Mouse (Mus musculus) ES-E14 (cell line): Measurements from ENCODE around the gene Acot7. TPM values are rescaled to one million over a fixed set of nuclear protein-coding genes. Genes with fewer than 3 reads are reported as not detected.
A peak's percentile ranks its signal among the peaks of the same experiment; 100 is the strongest.
"Not testable (repeated sequence)": the region's sequence is repeated elsewhere in the genome, so short reads cannot be mapped to it uniquely, and the experiment has no call there.

ENCODE experiments used
- DNase-seq: peaks from one replicate; pipeline ENCODE4 v3.0.0-alpha.2; 2013; ENCODE audit warnings: low read depth, low spot score
- H3K27ac ChIP-seq: 2 replicates; pipeline ENCODE4 v1.5.1; 2012; ENCODE audit warnings: low read depth, mild to moderate bottlenecking, low read length, moderate library complexity, mixed read lengths; ENCODE audit not compliant: poor library complexity, insufficient read depth, severe bottlenecking
- H3K36me3 ChIP-seq: 2 replicates; pipeline ENCODE4 v1.6.1; 2012; ENCODE audit warnings: mild to moderate bottlenecking, low read length, moderate library complexity, mixed read lengths; ENCODE audit not compliant: control insufficient read depth, poor library complexity, insufficient read depth, severe bottlenecking
- H3K4me1 ChIP-seq, 2 experiments: fragments of 150-350 bp in 1 of 2; sonication (generic) in 1 of 2; 2 replicates each; pipeline ENCODE4 v1.6.1; 2012; ENCODE audit warnings: low read length in 2 of 2, mild to moderate bottlenecking in 1 of 2, mixed read lengths in 1 of 2; ENCODE audit not compliant: control insufficient read depth in 2 of 2, insufficient read depth in 2 of 2, poor library complexity in 1 of 2
- H3K4me3 ChIP-seq, 2 experiments: fragments of 150-350 bp in 1 of 2; sonication (generic) in 1 of 2; 2 replicates each; pipeline ENCODE4 v1.5.1; 2012; ENCODE audit warnings: low read length in 2 of 2, low read depth in 1 of 2, mild to moderate bottlenecking in 1 of 2, mixed read lengths in 1 of 2; ENCODE audit not compliant: insufficient read depth in 1 of 2, poor library complexity in 1 of 2, severe bottlenecking in 1 of 2
- H3K9ac ChIP-seq: 2 replicates; pipeline ENCODE4 v1.6.1; 2012; ENCODE audit warnings: low read depth, mild to moderate bottlenecking, low read length, mixed read lengths; ENCODE audit not compliant: poor library complexity, insufficient read depth, severe bottlenecking
- H3K9me3 ChIP-seq: fragments of 150-350 bp; sonication (generic); 2 replicates; pipeline ENCODE4 v1.6.1; 2012; ENCODE audit warnings: low read depth, mild to moderate bottlenecking, low read length; ENCODE audit not compliant: control insufficient read depth, insufficient read depth
- CHD2 ChIP-seq: IDR thresholded peaks from 2 replicates; pipeline ENCODE4 v1.6.1; 2014; ENCODE audit warnings: mild to moderate bottlenecking, low read depth, low read length, inconsistent platforms
- HCFC1 ChIP-seq: IDR thresholded peaks from 2 replicates; pipeline ENCODE4 v1.6.1; 2012; ENCODE audit warnings: low read length, inconsistent platforms, borderline replicate concordance; ENCODE audit not compliant: insufficient read depth
- MAFK ChIP-seq: IDR thresholded peaks from 2 replicates; pipeline ENCODE4 v1.6.1; 2014; ENCODE audit warnings: mild to moderate bottlenecking, low read depth, low read length, inconsistent platforms; ENCODE audit not compliant: insufficient read depth
- ZC3H11A ChIP-seq: IDR thresholded peaks from 2 replicates; pipeline ENCODE4 v1.6.1; 2012; ENCODE audit warnings: low read depth, mild to moderate bottlenecking, inconsistent platforms, low read length, borderline replicate concordance
- ZNF384 ChIP-seq: IDR thresholded peaks from 2 replicates; pipeline ENCODE4 v1.6.1; 2012; ENCODE audit warnings: low read depth, low read length, inconsistent platforms
- in situ Hi-C, 2 experiments: fragments of 600-800 bp; cut with MboI; formaldehyde crosslinking; loops; one replicate each; pipeline ENCODE4 v1.15.1; 2025; ENCODE audit warnings: low sequenced_read_pairs in 2 of 2, inconsistent platforms in 1 of 2; ENCODE audit not compliant: unreplicated experiment in 2 of 2
- total RNA-seq: library from RNA; depleted of rRNA; stranded (reverse); fragments of 300-350 nt; gene quantifications from 2 replicates; pipeline ENCODE4 v1.2.3, GENCODE M21; 2012

The Acot7 gene
- total RNA-seq, 1 experiment, result 51.9 TPM

DNA sequence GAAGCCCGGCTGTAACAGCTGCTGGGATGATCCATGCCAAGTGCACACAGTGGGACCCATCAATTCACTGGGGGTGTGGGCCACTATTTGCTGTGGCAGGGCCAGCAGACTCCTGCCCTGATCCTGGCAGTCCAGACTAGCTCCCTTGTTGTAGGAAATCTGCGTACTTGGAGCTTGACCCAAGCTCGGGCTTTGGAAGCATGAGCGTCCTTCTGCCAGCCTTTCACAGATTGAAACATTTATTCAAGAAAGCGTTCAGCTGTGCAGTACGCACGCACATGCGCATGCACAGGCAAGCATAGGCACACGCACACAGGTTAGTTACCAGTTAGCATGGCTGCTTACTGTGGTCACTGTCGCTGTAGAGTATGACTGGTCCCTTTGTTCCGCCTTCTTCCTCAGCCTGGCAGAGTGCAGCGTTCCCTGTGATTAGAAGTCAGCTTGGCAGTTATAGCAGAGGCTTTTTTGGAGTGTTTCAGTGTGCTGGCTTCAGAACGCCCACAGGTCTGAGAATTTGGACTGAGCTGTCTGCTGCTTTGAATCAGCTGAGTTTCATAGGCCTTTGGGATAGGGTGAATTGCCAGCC is 49.1 kb downstream of the Acot7 start:
- Histone ChIP-seq H3K27ac (no peak overlapping the region), H3K4me1 (peaks cover 2 to 15% of the 10 kb centered on the region in 2 experiments; a peak in 1 of 4 replicates), H3K9me3 (no peaks in the 10 kb centered on the region), H3K4me3 (no peak overlapping the region), H3K9ac (no peak overlapping the region), H3K36me3 (peaks cover 10% of the 10 kb centered on the region)
- no peak for DNase-seq
- TF ChIP-seq ZC3H11A (no peak), CHD2 (no peak), ZNF384 (no peak), MAFK (no peak), HCFC1 (no peak)
- in situ Hi-C loops, result no loop called here

GRCm38 (mm10) chr4:152227749-152228527 is 50.0 kb downstream of the Acot7 start:
- Histone ChIP-seq H3K36me3 (peaks cover 10% of the 10 kb centered on the region), H3K4me3 (no peak overlapping the region), H3K27ac (no peak overlapping the region), H3K9ac (no peak overlapping the region), H3K9me3 (no peaks in the 10 kb centered on the region), H3K4me1 (peaks cover 2 to 19% of the 10 kb centered on the region in 2 experiments; a peak in 1 of 4 replicates)
- DNase-seq, result no peak
- TF ChIP-seq ZNF384, result no peak
- no peak for TF ChIP-seq HCFC1
- no peak for TF ChIP-seq ZC3H11A
- TF ChIP-seq CHD2, result no peak
- TF ChIP-seq MAFK, result no peak
- in situ Hi-C loops, result no loop called here

DNA sequence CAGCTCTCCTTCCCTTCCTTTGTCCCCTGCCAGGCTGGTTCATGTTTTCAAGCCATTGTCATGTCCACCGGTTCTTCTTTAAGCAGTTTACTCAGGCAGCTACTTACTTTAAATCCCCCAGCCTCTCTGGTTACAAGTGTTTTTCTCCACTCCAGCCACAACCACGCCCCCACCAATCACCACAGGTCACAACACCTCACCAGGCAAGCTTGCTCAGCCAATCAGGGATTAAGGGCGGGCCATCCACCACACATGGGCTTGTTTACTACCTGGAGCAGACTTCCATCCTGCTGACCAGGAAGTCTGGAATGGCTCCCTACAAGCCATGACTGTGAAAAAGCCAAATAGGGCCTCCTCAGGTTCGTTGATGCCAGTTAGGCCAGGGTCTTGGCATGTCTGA is 52.4 kb downstream of the Acot7 start:
- H3K36me3 ChIP-seq, H3K4me3 ChIP-seq, DNase-seq, in situ Hi-C loops, H3K9ac ChIP-seq, H3K9me3 ChIP-seq: not testable (repeated sequence)
- peaks cover 2 to 19% of the 10 kb centered on the region in 2 experiments; a peak in 1 of 4 replicates for H3K4me1 ChIP-seq
- peak overlapping the region; percentile 35; the same call in 1 of the 2 replicates for H3K27ac ChIP-seq

DNA sequence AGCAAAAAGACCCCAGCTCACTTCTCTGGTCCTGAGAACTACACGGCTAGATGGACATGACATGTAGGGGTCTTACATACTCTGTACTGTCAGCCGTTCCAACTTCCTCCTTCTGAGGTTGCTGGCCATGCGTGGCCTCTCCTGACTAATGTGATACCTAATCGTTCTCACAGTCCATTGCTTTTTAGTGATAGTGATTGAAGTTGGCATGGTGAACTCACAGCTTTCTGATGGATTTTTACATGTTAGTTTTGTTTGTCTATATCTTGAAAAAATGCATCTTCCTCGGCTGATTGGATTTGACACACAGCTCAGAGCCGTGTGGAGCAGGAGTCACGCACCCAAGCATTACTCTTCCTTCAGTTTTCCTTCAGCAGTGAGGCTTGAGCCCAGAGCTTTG is 53.4 kb downstream of the Acot7 start:
- DNase-seq, result no peak
- in situ Hi-C loops, result no loop called here
- Histone ChIP-seq H3K9me3 (no peaks in the 10 kb centered on the region), H3K9ac (no peak overlapping the region), H3K4me3 (no peak overlapping the region), H3K27ac (no peak overlapping the region), H3K4me1 (peaks cover 2 to 19% of the 10 kb centered on the region in 2 experiments; a peak in 1 of 4 replicates), H3K36me3 (peaks cover 7% of the 10 kb centered on the region)
- TF ChIP-seq HCFC1 (no peak), MAFK (no peak), ZC3H11A (no peak), CHD2 (no peak), ZNF384 (no peak)
